Mouse (Mus musculus) forebrain, embryonic 10.5 days (tissue): ENCODE results near the gene Pgpep1. TPM values are rescaled to one million over a fixed set of nuclear protein-coding genes. Genes with fewer than 3 reads are reported as not detected.

Experiments
- DNase-seq: peaks from one replicate; pipeline ENCODE4 v3.0.0-alpha.2; 2017; ENCODE audit warnings: low spot score; ENCODE audit errors: extremely low spot score
- H3K27ac ChIP-seq: fragments of 300-500 bp; sonication (generic); 2 replicates; pipeline ENCODE4 v1.5.1; 2016; ENCODE audit warnings: mild to moderate bottlenecking
- H3K27me3 ChIP-seq: fragments of 300-500 bp; sonication (generic); 2 replicates; pipeline ENCODE4 v1.6.1; 2016; ENCODE audit warnings: mild to moderate bottlenecking; ENCODE audit not compliant: poor library complexity, severe bottlenecking
- H3K36me3 ChIP-seq: fragments of 300-500 bp; sonication (generic); replicated peaks from 2 replicates; pipeline ENCODE4 v1.6.1; 2016; ENCODE audit warnings: mild to moderate bottlenecking, moderate library complexity
- H3K4me1 ChIP-seq: fragments of 300-500 bp; sonication (generic); 2 replicates; pipeline ENCODE4 v1.6.1; 2016
- H3K4me3 ChIP-seq: fragments of 300-500 bp; sonication (generic); 2 replicates; pipeline ENCODE4 v1.5.1; 2016; ENCODE audit warnings: mild to moderate bottlenecking, moderate library complexity
- H3K9me3 ChIP-seq: fragments of 300-500 bp; sonication (generic); 2 replicates; pipeline ENCODE4 v1.6.1; 2016; ENCODE audit warnings: mild to moderate bottlenecking, moderate library complexity
- whole genome bisulfite sequencing: fragments of 180-500 bp; shearing (Covaris S2); methylation state at CpG from one replicate; pipeline ENCODE4 v1.1.7; 2016; 5-methylcytosine and 5-hydroxymethylcytosine counted together
- polyA plus RNA-seq: library from polyadenylated mRNA; unstranded; fragments of >200 nt; fragmentation: Nextera tagmentation; extraction: Ambion mirVana; gene quantifications from 2 replicates; pipeline ENCODE4 v1.2.1, GENCODE M21; 2016

Gene Pgpep1
- polyA plus RNA-seq, 1 experiment from 2014 or later: 49.3 TPM

GRCm38 (mm10) chr8:70634066-70634465 lies 26.1 kb downstream of the Pgpep1 start:
- DNase-seq: no peak
- H3K27ac ChIP-seq: no peak overlapping the region
- no peaks in the 10 kb centered on the region for H3K36me3 ChIP-seq
- H3K9me3 ChIP-seq: no peaks in the 10 kb centered on the region
- H3K27me3 ChIP-seq: peaks cover 34% of the 10 kb centered on the region
- no peak overlapping the region for H3K4me3 ChIP-seq
- H3K4me1 ChIP-seq: peaks cover 47% of the 10 kb centered on the region
- WGBS: 74% methylated on average over 6 of the region's 6 CpGs

GRCm38 (mm10) chr8:70632346-70632892 lies 27.8 kb downstream of the Pgpep1 start, which contains the start of gene Gdf15:
Gene Gdf15 (minus strand): TSS chr8:70632456.
- peaks cover 39% of the 10 kb centered on the region for H3K27me3 ChIP-seq
- no peaks in the 10 kb centered on the region for H3K9me3 ChIP-seq
- peak within 1 kb of the TSS; percentile 61 for H3K4me3 ChIP-seq
- peaks cover 48% of the 10 kb centered on the region for H3K4me1 ChIP-seq
- H3K27ac ChIP-seq: 0 out of 2 replicates have a peak within 1 kb of the TSS, but pooled peaks have one; percentile 31
- H3K36me3 ChIP-seq: no peaks in the 10 kb centered on the region
- DNase-seq: no peak
- WGBS: 76% methylated on average over 6 of the region's 6 CpGs

GRCm38 (mm10) chr8:70631436-70631835 lies 28.8 kb downstream of the Pgpep1 start:
- Histone ChIP-seq H3K4me3 (peak overlapping the region; percentile 61), H3K36me3 (no peaks in the 10 kb centered on the region), H3K27ac (0 out of 2 replicates have a peak overlapping the region, but pooled peaks have one; percentile 31), H3K9me3 (no peaks in the 10 kb centered on the region), H3K27me3 (peaks cover 39% of the 10 kb centered on the region), H3K4me1 (peaks cover 39% of the 10 kb centered on the region)
- DNase-seq: no peak
- 19% methylated on average over 24 of the region's 24 CpGs for whole genome bisulfite sequencing

- H3K36me3 ChIP-seq: no peaks in the 10 kb centered on the region
- WGBS: 13% methylated on average over 22 of the region's 22 CpGs
- H3K4me3 ChIP-seq: peak overlapping the region; percentile 61
- H3K27ac ChIP-seq: peak overlapping the region; percentile 86
- H3K4me1 ChIP-seq: peaks cover 36% of the 10 kb centered on the region
- no peaks in the 10 kb centered on the region for H3K9me3 ChIP-seq
- DNase-seq: peak; percentile 48
- peaks cover 39% of the 10 kb centered on the region for H3K27me3 ChIP-seq
Observed at GRCm38 (mm10) chr8:70630532-70631381, 29.4 kb downstream of the Pgpep1 start.

- Histone ChIP-seq H3K9me3 (no peaks in the 10 kb centered on the region), H3K4me1 (peaks cover 42% of the 10 kb centered on the region), H3K27me3 (peaks cover 39% of the 10 kb centered on the region), H3K36me3 (no peaks in the 10 kb centered on the region), H3K27ac (peak overlapping the region; percentile 86), H3K4me3 (peak overlapping the region; percentile 61)
- 1% methylated on average over 60 of the region's 60 CpGs for WGBS
- DNase-seq: peak; percentile 93
Observed at GRCm38 (mm10) chr8:70629574-70630531, 30.3 kb downstream of the Pgpep1 start.

GRCm38 (mm10) chr8:70628986-70629490 lies 31.1 kb downstream of the Pgpep1 start:
- H3K4me3 ChIP-seq: peak overlapping the region; percentile 61
- DNase-seq: no peak
- peaks cover 39% of the 10 kb centered on the region for H3K27me3 ChIP-seq
- peak overlapping the region; percentile 86; the same call in 1 of the 2 replicates for H3K27ac ChIP-seq
- H3K9me3 ChIP-seq: no peaks in the 10 kb centered on the region
- H3K36me3 ChIP-seq: no peaks in the 10 kb centered on the region
- 64% methylated on average over 7 of the region's 7 CpGs for WGBS
- H3K4me1 ChIP-seq: peaks cover 41% of the 10 kb centered on the region

GRCm38 (mm10) chr8:70627041-70627440 lies 33.1 kb downstream of the Pgpep1 start:
- peaks cover 35% of the 10 kb centered on the region for H3K4me1 ChIP-seq
- H3K9me3 ChIP-seq: no peaks in the 10 kb centered on the region
- DNase-seq: no peak
- H3K4me3 ChIP-seq: no peak overlapping the region
- no peaks in the 10 kb centered on the region for H3K36me3 ChIP-seq
- peaks cover 33% of the 10 kb centered on the region for H3K27me3 ChIP-seq
- no peak overlapping the region for H3K27ac ChIP-seq
- WGBS: 94% methylated on average over 5 of the region's 5 CpGs

- DNase-seq: peak; percentile 48
- Histone ChIP-seq H3K9me3 (no peaks in the 10 kb centered on the region), H3K27ac (no peak overlapping the region; the same call in 1 of the 2 replicates), H3K4me1 (peaks cover 26% of the 10 kb centered on the region), H3K27me3 (peaks cover 35% of the 10 kb centered on the region), H3K4me3 (no peak overlapping the region), H3K36me3 (no peaks in the 10 kb centered on the region)
- 23% methylated on average over 5 of the region's 5 CpGs for WGBS
Observed at GRCm38 (mm10) chr8:70625104-70625503, 35.1 kb downstream of the Pgpep1 start.

- Histone ChIP-seq H3K4me1 (peaks cover 32% of the 10 kb centered on the region), H3K9me3 (no peaks in the 10 kb centered on the region), H3K36me3 (no peaks in the 10 kb centered on the region), H3K4me3 (no peak overlapping the region), H3K27me3 (peaks cover 34% of the 10 kb centered on the region), H3K27ac (no peak overlapping the region)
- DNase-seq: no peak
- WGBS: 70% methylated on average over 3 of the region's 3 CpGs
Observed at GRCm38 (mm10) chr8:70622220-70622619, 38.0 kb downstream of the Pgpep1 start.

GRCm38 (mm10) chr8:70618888-70619334 lies 41.3 kb downstream of the Pgpep1 start:
- Histone ChIP-seq H3K4me1 (peaks cover 32% of the 10 kb centered on the region), H3K27me3 (peaks cover 38% of the 10 kb centered on the region), H3K27ac (peak overlapping the region; percentile 67), H3K9me3 (no peaks in the 10 kb centered on the region), H3K36me3 (no peaks in the 10 kb centered on the region), H3K4me3 (peak overlapping the region; percentile 6; the same call in 1 of the 2 replicates)
- no peak for DNase-seq
- WGBS: 36% methylated on average over 9 of the region's 9 CpGs

GRCm38 (mm10) chr8:70617985-70618384 lies 42.2 kb downstream of the Pgpep1 start:
- 81% methylated on average over 11 of the region's 11 CpGs for whole genome bisulfite sequencing

GRCm38 (mm10) chr8:70616645-70617044 lies 43.5 kb downstream of the Pgpep1 start:
- Histone ChIP-seq H3K4me3 (no peak overlapping the region), H3K27ac (no peak overlapping the region), H3K27me3 (peaks cover 26% of the 10 kb centered on the region), H3K4me1 (peaks cover 42% of the 10 kb centered on the region), H3K9me3 (no peaks in the 10 kb centered on the region), H3K36me3 (no peaks in the 10 kb centered on the region)
- WGBS: 62% methylated on average over 11 of the region's 11 CpGs
- DNase-seq: no peak

More at GRCm38 (mm10) chr8:70617985-70618384, 42.2 kb downstream of the Pgpep1 start:
- Histone ChIP-seq H3K4me3 (no peak overlapping the region), H3K4me1 (peaks cover 36% of the 10 kb centered on the region), H3K36me3 (no peaks in the 10 kb centered on the region), H3K27me3 (peaks cover 37% of the 10 kb centered on the region), H3K9me3 (no peaks in the 10 kb centered on the region), H3K27ac (0 out of 2 replicates have a peak overlapping the region, but pooled peaks have one; percentile 67)
- DNase-seq: no peak
